Mouse (Mus musculus) heart, postnatal 0 days (tissue): ENCODE measurements around the gene Syt12. TPM values are rescaled to one million over a fixed set of nuclear protein-coding genes. Genes with fewer than 3 reads are reported as not detected.

ENCODE experiments used
- ATAC-seq: fragments of 200-750 bp; cut with Nextera tagmentation; 2 replicates; pipeline ENCODE4 v1.8.0; 2017; ENCODE audit warnings: low read depth, moderate number of reproducible peaks, moderate library complexity; ENCODE audit not compliant: insufficient read depth
- DNase-seq: peaks from one replicate; pipeline ENCODE4 v3.0.0-alpha.2; 2016; ENCODE audit warnings: low spot score
- H3K27ac ChIP-seq: fragments of 300-500 bp; sonication (generic); 2 replicates; pipeline ENCODE4 v1.5.1; 2014; ENCODE audit warnings: low read depth, mild to moderate bottlenecking
- H3K27me3 ChIP-seq: fragments of 300-500 bp; sonication (generic); 2 replicates; pipeline ENCODE4 v1.6.1; 2014; ENCODE audit warnings: low read length, mixed read lengths; ENCODE audit not compliant: control insufficient read depth, insufficient read depth
- H3K36me3 ChIP-seq: fragments of 300-500 bp; sonication (generic); replicated peaks from 2 replicates; pipeline ENCODE4 v1.6.1; 2014; ENCODE audit warnings: low read length, mixed read lengths; ENCODE audit not compliant: control insufficient read depth, insufficient read depth
- H3K4me1 ChIP-seq: fragments of 300-500 bp; sonication (generic); 2 replicates; pipeline ENCODE4 v1.6.1; 2014; ENCODE audit warnings: antibody characterized with exemption; ENCODE audit not compliant: control insufficient read depth, insufficient read depth
- H3K4me2 ChIP-seq: fragments of 300-500 bp; sonication (generic); 2 replicates; pipeline ENCODE4 v1.6.1; 2014; ENCODE audit warnings: low read depth, mild to moderate bottlenecking, low read length, moderate library complexity
- H3K4me3 ChIP-seq: fragments of 300-500 bp; sonication (generic); 2 replicates; pipeline ENCODE4 v1.5.1; 2014; ENCODE audit warnings: low read depth, low read length
- H3K9ac ChIP-seq: fragments of 300-500 bp; sonication (generic); replicated peaks from 2 replicates; pipeline ENCODE4 v1.6.1; 2014; ENCODE audit warnings: low read depth, low read length, mixed read lengths
- H3K9me3 ChIP-seq: fragments of 300-500 bp; sonication (generic); replicated peaks from 2 replicates; pipeline ENCODE4 v1.6.1; 2016; ENCODE audit warnings: low read length; ENCODE audit not compliant: control insufficient read depth
- CTCF ChIP-seq: IDR thresholded peaks from 2 replicates; pipeline ENCODE4 v1.5.1; 2016; ENCODE audit warnings: antibody characterized with exemption, control low read depth, low read depth
- EP300 ChIP-seq: IDR thresholded peaks from 2 replicates; pipeline ENCODE4 v1.6.1; 2016; ENCODE audit warnings: antibody characterized with exemption, low read depth
- WGBS: fragments of 180-500 bp; shearing (Covaris S2); extraction: QIAGEN DNeasy Blood & Tissue Kit; methylation state at CpG from one replicate; pipeline ENCODE4 v1.1.7; 2014; 5-methylcytosine and 5-hydroxymethylcytosine counted together
- polyA plus RNA-seq: library from polyadenylated mRNA; unstranded; fragments of >200 nt; fragmentation: Nextera tagmentation; extraction: Ambion mirVana; gene quantifications from 2 replicates; pipeline ENCODE4 v1.2.1, GENCODE M21; 2015
- total RNA-seq: library from RNA; depleted of rRNA; stranded (reverse); fragments of >200 nt; gene quantifications from 2 replicates; pipeline ENCODE4 v1.2.3, GENCODE M21; 2014; ENCODE audit warnings: low replicate concordance

The Syt12 gene
- total and polyA plus RNA-seq, 2 experiments from 2014 or later: 0.46 to 2.8 TPM

- TF ChIP-seq CTCF: no peak
- no peak for TF ChIP-seq EP300
- no peak overlapping the region for H3K4me3 ChIP-seq
- 77% methylated on average over 5 of the region's 5 CpGs for WGBS
- no peak for ATAC-seq
- H3K27ac ChIP-seq: no peak overlapping the region
- H3K36me3 ChIP-seq: no peaks in the 10 kb centered on the region
- no peak overlapping the region for H3K9ac ChIP-seq
- no peaks in the 10 kb centered on the region for H3K9me3 ChIP-seq
- no peak for DNase-seq
- H3K27me3 ChIP-seq: no peaks in the 10 kb centered on the region
- H3K4me1 ChIP-seq: no peaks in the 10 kb centered on the region
- H3K4me2 ChIP-seq: no peak overlapping the region
Observed at GRCm38 (mm10) chr19:4450666-4451065, 26.6 kb downstream of the Syt12 start.

DNA sequence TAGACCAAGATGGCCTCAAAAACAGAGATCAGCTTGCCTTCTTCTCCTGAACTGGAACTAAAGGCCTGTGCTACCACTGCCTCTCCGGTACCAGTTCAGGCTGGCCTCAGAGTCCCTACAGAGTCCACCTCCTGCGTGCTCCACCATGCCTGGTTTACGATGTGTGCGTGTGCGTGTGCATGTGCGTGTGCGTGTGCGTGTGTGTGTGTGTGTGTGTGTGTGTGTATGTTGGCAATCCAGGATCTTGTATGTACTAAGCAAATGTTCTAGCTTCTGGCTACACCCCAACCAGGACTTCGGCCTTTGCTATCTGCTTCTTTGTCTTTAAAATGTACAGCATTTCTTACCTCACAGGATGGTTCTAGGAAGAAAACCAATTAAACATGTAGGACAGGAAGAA is 28.0 kb downstream of the Syt12 start:
- Histone ChIP-seq H3K9me3 (no peaks in the 10 kb centered on the region), H3K4me1 (no peaks in the 10 kb centered on the region), H3K27me3 (no peaks in the 10 kb centered on the region), H3K9ac (no peak overlapping the region), H3K27ac (no peak overlapping the region), H3K4me2 (no peak overlapping the region), H3K36me3 (no peaks in the 10 kb centered on the region), H3K4me3 (no peak overlapping the region)
- no peak for ATAC-seq
- TF ChIP-seq EP300 (no peak), CTCF (no peak)
- no peak for DNase-seq
- 94% methylated on average over 9 of the region's 9 CpGs for WGBS

GRCm38 (mm10) chr19:4447445-4447844 is 29.8 kb downstream of the Syt12 start:
- Histone ChIP-seq H3K4me3 (no peak overlapping the region), H3K36me3 (no peaks in the 10 kb centered on the region), H3K9ac (no peak overlapping the region), H3K4me1 (no peaks in the 10 kb centered on the region), H3K27me3 (no peaks in the 10 kb centered on the region), H3K9me3 (no peaks in the 10 kb centered on the region), H3K4me2 (no peak overlapping the region), H3K27ac (no peak overlapping the region)
- 83% methylated on average over 9 of the region's 9 CpGs for WGBS
- DNase-seq: no peak
- TF ChIP-seq CTCF: no peak
- ATAC-seq: no peak

GRCm38 (mm10) chr19:4446661-4447420 is 30.4 kb downstream of the Syt12 start:
- DNase-seq: no peak
- 82% methylated on average over 8 of the region's 8 CpGs for WGBS
- Histone ChIP-seq H3K4me1 (peaks cover 4% of the 10 kb centered on the region; the same call in 1 of the 2 replicates), H3K4me3 (no peak overlapping the region), H3K36me3 (no peaks in the 10 kb centered on the region), H3K27ac (no peak overlapping the region), H3K9me3 (no peaks in the 10 kb centered on the region), H3K27me3 (no peaks in the 10 kb centered on the region), H3K4me2 (no peak overlapping the region), H3K9ac (no peak overlapping the region)
- TF ChIP-seq EP300 (no peak), CTCF (no peak)
- ATAC-seq: no peak

GRCm38 (mm10) chr19:4442408-4442807 is 34.8 kb downstream of the Syt12 start:
- WGBS: 6% methylated on average over 3 of the region's 3 CpGs
- H3K27ac ChIP-seq: peak overlapping the region; percentile 51; the same call in 1 of the 2 replicates

More at GRCm38 (mm10) chr19:4442408-4442807, 34.8 kb downstream of the Syt12 start:
- peak; percentile 69 for DNase-seq
- peak; percentile 37; the same call in 1 of the 2 replicates for ATAC-seq
- no peak for TF ChIP-seq EP300
- TF ChIP-seq CTCF: peak; percentile 88
- no peaks in the 10 kb centered on the region for H3K36me3 ChIP-seq
- H3K4me3 ChIP-seq: no peak overlapping the region
- no peaks in the 10 kb centered on the region for H3K9me3 ChIP-seq
- H3K4me2 ChIP-seq: no peak overlapping the region
- H3K9ac ChIP-seq: no peak overlapping the region
- peaks cover 24% of the 10 kb centered on the region; the same call in 1 of the 2 replicates for H3K4me1 ChIP-seq
- H3K27me3 ChIP-seq: no peaks in the 10 kb centered on the region
